Comparison of ENCODE assay signal across 9 mouse cellular contexts in the genomic region with DNA sequence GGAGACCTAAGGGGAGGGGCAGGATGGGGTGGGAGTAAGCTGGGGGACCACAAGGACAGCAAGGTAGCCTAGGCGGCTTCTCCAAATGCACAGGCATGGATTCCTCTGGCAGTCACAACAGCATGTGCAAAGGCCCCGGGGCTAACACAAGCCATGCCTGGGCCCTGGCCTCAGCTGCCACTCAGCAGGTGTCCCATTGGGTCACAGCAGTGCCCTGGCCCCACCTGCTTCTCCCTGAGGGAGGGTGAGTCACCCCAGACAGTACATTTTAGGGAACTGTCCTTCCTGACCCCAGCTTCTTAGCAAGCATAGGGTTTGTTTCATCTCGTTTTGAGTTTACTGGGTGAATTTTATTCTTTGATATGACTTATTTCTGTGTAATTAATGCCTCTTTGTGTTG. TPM values are rescaled to one million over a fixed set of nuclear protein-coding genes. Genes with fewer than 3 reads are reported as not detected.
DNase-seq lines count a peak whose midpoint lies in the region; ATAC-seq lines count a peak whose summit lies in the region.
"Had no signal": no experiment of that assay in that cellular context is flagged by ENCODE, and none has a peak within 500 bp of the region (broad histone marks: within the 10 kb centered on the region; RNA-seq: fewer than 3 reads in every experiment).

No protein-coding gene starts in this region.

- peak overlapping the region; percentile 48 for H3K4me2 ChIP-seq in heart, embryonic 12.5 days
- H3K4me2 ChIP-seq in midbrain, embryonic 16.5 days (ENCODE audit: low read length), result no peak overlapping the region
- peak overlapping the region; percentile 52 for H3K4me2 ChIP-seq in intestine, embryonic 15.5 days (replicated peaks)
- peak overlapping the region; percentile 45 for H3K4me2 ChIP-seq in stomach, embryonic 15.5 days

- DNase-seq in heart, postnatal 4 days, result no peak
- DNase-seq in midbrain, embryonic 10.5 days (ENCODE audit: low spot score), result no peak
- DNase-seq in embryo, embryonic 10 days (ENCODE audit: low spot score), result no peak
- DNase-seq: layer of hippocampus, postnatal 36 days had no signal

- H3K4me3 ChIP-seq in heart, embryonic 12.5 days, result peak overlapping the region; percentile 11; the same call in 1 of the 2 replicates
- peak overlapping the region; percentile 25 for H3K4me3 ChIP-seq in midbrain, embryonic 10.5 days
- H3K4me3 ChIP-seq in midbrain, embryonic 16.5 days (ENCODE audit: low read depth, low read length), result no peak overlapping the region
- no peak overlapping the region for H3K4me3 ChIP-seq in intestine, embryonic 15.5 days (replicated peaks)
- no peak overlapping the region for H3K4me3 ChIP-seq in stomach, embryonic 15.5 days (replicated peaks)

- ATAC-seq in heart, embryonic 12.5 days (ENCODE audit: insufficient number of reproducible peaks, low FRiP score), result peak; percentile 25; the same call in 1 of the 2 replicates
- ATAC-seq in midbrain, embryonic 16.5 days, result no peak
- peak; percentile 23 for ATAC-seq in intestine, embryonic 15.5 days
- ATAC-seq in stomach, embryonic 15.5 days (ENCODE audit: insufficient read depth, low FRiP score, low read depth), result 0 out of 2 replicates have a peak, but pooled peaks have one; percentile 1
- ATAC-seq in erythroblast, adult 5-6 weeks (replicated peaks; ENCODE audit: low FRiP score, poor library complexity, severe bottlenecking), result no peak

- peaks cover 24% of the 10 kb centered on the region for H3K36me3 ChIP-seq in heart, embryonic 12.5 days
- H3K36me3 ChIP-seq in midbrain, embryonic 10.5 days, result peaks cover 28% of the 10 kb centered on the region
- peaks cover 6% of the 10 kb centered on the region; the same call in 1 of the 2 replicates for H3K36me3 ChIP-seq in midbrain, embryonic 16.5 days (ENCODE audit: control insufficient read depth, insufficient read depth, low read length)
- H3K36me3 ChIP-seq in intestine, embryonic 15.5 days, result peaks cover 10% of the 10 kb centered on the region
- peaks cover 4% of the 10 kb centered on the region for H3K36me3 ChIP-seq in stomach, embryonic 15.5 days

- peak overlapping the region; percentile 90 for H3K27ac ChIP-seq in heart, embryonic 12.5 days (ENCODE audit: poor library complexity, severe bottlenecking)
- H3K27ac ChIP-seq in midbrain, embryonic 10.5 days (replicated peaks), result peak overlapping the region; percentile 66
- H3K27ac ChIP-seq in midbrain, embryonic 16.5 days (ENCODE audit: low read length), result no peak overlapping the region
- H3K27ac ChIP-seq in intestine, embryonic 15.5 days, result peak overlapping the region; percentile 69
- peak overlapping the region; percentile 49; the same call in 1 of the 2 replicates for H3K27ac ChIP-seq in stomach, embryonic 15.5 days

- H3K27me3 ChIP-seq in heart, embryonic 12.5 days (replicated peaks), result no peaks in the 10 kb centered on the region
- H3K27me3 ChIP-seq in midbrain, embryonic 10.5 days (ENCODE audit: low read depth, poor library complexity, severe bottlenecking), result no peaks in the 10 kb centered on the region
- no peaks in the 10 kb centered on the region for H3K27me3 ChIP-seq in midbrain, embryonic 16.5 days (ENCODE audit: control insufficient read depth, insufficient read depth, low read depth, low read length)
- H3K27me3 ChIP-seq in intestine, embryonic 15.5 days (replicated peaks), result no peaks in the 10 kb centered on the region
- no peaks in the 10 kb centered on the region for H3K27me3 ChIP-seq in stomach, embryonic 15.5 days (replicated peaks)

- 62% methylated on average over 3 of the region's 3 CpGs for WGBS in heart, embryonic 12.5 days
- WGBS in midbrain, embryonic 10.5 days, result 70% methylated on average over 3 of the region's 3 CpGs
- WGBS in midbrain, embryonic 16.5 days, result 79% methylated on average over 3 of the region's 3 CpGs
- WGBS in intestine, embryonic 15.5 days, result 78% methylated on average over 3 of the region's 3 CpGs
- WGBS in stomach, embryonic 15.5 days, result 62% methylated on average over 3 of the region's 3 CpGs

- H3K9ac ChIP-seq in heart, embryonic 12.5 days, result peak overlapping the region; percentile 59
- no peak overlapping the region for H3K9ac ChIP-seq in midbrain, embryonic 16.5 days (ENCODE audit: low read depth, low read length)
- H3K9ac ChIP-seq in intestine, embryonic 15.5 days, result peak overlapping the region; percentile 48
- no peak overlapping the region for H3K9ac ChIP-seq in stomach, embryonic 15.5 days

- peaks cover 14% of the 10 kb centered on the region for H3K4me1 ChIP-seq in heart, embryonic 12.5 days (replicated peaks)
- H3K4me1 ChIP-seq in midbrain, embryonic 10.5 days, result peaks cover 18% of the 10 kb centered on the region
- peaks cover 4% of the 10 kb centered on the region; the same call in 1 of the 2 replicates for H3K4me1 ChIP-seq in midbrain, embryonic 16.5 days (ENCODE audit: control insufficient read depth, insufficient read depth, low read length)
- peaks cover 26% of the 10 kb centered on the region for H3K4me1 ChIP-seq in intestine, embryonic 15.5 days (replicated peaks)
- peaks cover 27% of the 10 kb centered on the region for H3K4me1 ChIP-seq in stomach, embryonic 15.5 days

- no peaks in the 10 kb centered on the region for H3K9me3 ChIP-seq in heart, embryonic 12.5 days (replicated peaks)
- no peaks in the 10 kb centered on the region for H3K9me3 ChIP-seq in midbrain, embryonic 10.5 days (replicated peaks)
- H3K9me3 ChIP-seq in midbrain, embryonic 16.5 days (replicated peaks; ENCODE audit: control insufficient read depth, low read length, poor library complexity, severe bottlenecking), result no peaks in the 10 kb centered on the region
- H3K9me3 ChIP-seq in intestine, embryonic 15.5 days, result no peaks in the 10 kb centered on the region
- no peaks in the 10 kb centered on the region for H3K9me3 ChIP-seq in stomach, embryonic 15.5 days

RNA-seq across cellular contexts. Expression of a gene that starts 9.6 kb away (rescaled TPM):
- 289 and 301 TPM in 2 replicates for polyA plus RNA-seq in heart, embryonic 12.5 days (2016; fragmentation: Nextera tagmentation; extraction: Ambion mirVana)
- 100 to 1,000 TPM; 107 to 120 TPM for total RNA-seq in heart, postnatal 4 days (2021)
- 315 and 355 TPM in 2 replicates for polyA plus RNA-seq in midbrain, embryonic 10.5 days (2016; fragmentation: Nextera tagmentation; extraction: Ambion mirVana)
- polyA plus RNA-seq in midbrain, embryonic 16.5 days (2015; fragmentation: Nextera tagmentation; extraction: Ambion mirVana), result 137 and 143 TPM in 2 replicates
- polyA plus RNA-seq in intestine, embryonic 15.5 days (2015; fragmentation: Nextera tagmentation; extraction: Ambion mirVana), result 286 and 323 TPM in 2 replicates
- 271 and 297 TPM in 2 replicates for polyA plus RNA-seq in stomach, embryonic 15.5 days (2015; fragmentation: Nextera tagmentation; extraction: Ambion mirVana)
- 41.1 and 51.6 TPM in 2 replicates for total RNA-seq in erythroblast, adult 5-6 weeks (2015; ENCODE audit: low replicate concordance)
- total RNA-seq in erythroblast, adult 5-6 weeks (2017; ENCODE audit: low replicate concordance), result 20.9 and 26.2 TPM in 2 replicates

RNA-seq across cellular contexts. Expression of a gene that starts 16.1 kb away (rescaled TPM):
- 183 and 206 TPM in 2 replicates for polyA plus RNA-seq in heart, embryonic 12.5 days (2016; fragmentation: Nextera tagmentation; extraction: Ambion mirVana)
- total RNA-seq in heart, postnatal 4 days (2021), result 100 to 1,000 TPM; 254 to 261 TPM
- 62.5 and 78.6 TPM in 2 replicates for polyA plus RNA-seq in midbrain, embryonic 10.5 days (2016; fragmentation: Nextera tagmentation; extraction: Ambion mirVana)
- 60.4 and 67.9 TPM in 2 replicates for polyA plus RNA-seq in midbrain, embryonic 16.5 days (2015; fragmentation: Nextera tagmentation; extraction: Ambion mirVana)
- polyA plus RNA-seq in intestine, embryonic 15.5 days (2015; fragmentation: Nextera tagmentation; extraction: Ambion mirVana), result 83.7 and 88.8 TPM in 2 replicates
- polyA plus RNA-seq in stomach, embryonic 15.5 days (2015; fragmentation: Nextera tagmentation; extraction: Ambion mirVana), result 84.4 and 84.6 TPM in 2 replicates
- total RNA-seq in erythroblast, adult 5-6 weeks (2015; ENCODE audit: low replicate concordance), result 29.2 and 53.9 TPM in 2 replicates
- total RNA-seq in erythroblast, adult 5-6 weeks (2017; ENCODE audit: low replicate concordance), result 52.2 and 61.9 TPM in 2 replicates

RNA-seq across cellular contexts. Expression of a gene that starts 20.6 kb away (rescaled TPM):
- 0.04 and 0.06 TPM in 2 replicates for polyA plus RNA-seq in heart, embryonic 12.5 days (2016; fragmentation: Nextera tagmentation; extraction: Ambion mirVana)
- total RNA-seq in heart, postnatal 4 days (2021), result under 1 TPM; 0.10 to 0.11 TPM
- polyA plus RNA-seq in midbrain, embryonic 10.5 days (2016; fragmentation: Nextera tagmentation; extraction: Ambion mirVana), result not detected in 2 replicates
- 0.06 TPM in 1 of 2 replicates, not detected in the other for polyA plus RNA-seq in midbrain, embryonic 16.5 days (2015; fragmentation: Nextera tagmentation; extraction: Ambion mirVana)
- polyA plus RNA-seq in intestine, embryonic 15.5 days (2015; fragmentation: Nextera tagmentation; extraction: Ambion mirVana), result not detected in 2 replicates
- 0.04 TPM in 1 of 2 replicates, not detected in the other for polyA plus RNA-seq in stomach, embryonic 15.5 days (2015; fragmentation: Nextera tagmentation; extraction: Ambion mirVana)
- total RNA-seq in erythroblast, adult 5-6 weeks (2015; ENCODE audit: low replicate concordance), result not detected in 2 replicates
- total RNA-seq in erythroblast, adult 5-6 weeks (2017; ENCODE audit: low replicate concordance), result not detected in 2 replicates

RNA-seq across cellular contexts. Expression of a gene that starts 22.5 kb away (rescaled TPM):
- 32.1 and 35.6 TPM in 2 replicates for polyA plus RNA-seq in heart, embryonic 12.5 days (2016; fragmentation: Nextera tagmentation; extraction: Ambion mirVana)
- 10 to 100 TPM; 32.2 to 38.4 TPM for total RNA-seq in heart, postnatal 4 days (2021)
- polyA plus RNA-seq in midbrain, embryonic 10.5 days (2016; fragmentation: Nextera tagmentation; extraction: Ambion mirVana), result 51.8 and 89.7 TPM in 2 replicates
- polyA plus RNA-seq in midbrain, embryonic 16.5 days (2015; fragmentation: Nextera tagmentation; extraction: Ambion mirVana), result 67.2 and 69.7 TPM in 2 replicates
- 58.0 and 74.2 TPM in 2 replicates for polyA plus RNA-seq in intestine, embryonic 15.5 days (2015; fragmentation: Nextera tagmentation; extraction: Ambion mirVana)
- polyA plus RNA-seq in stomach, embryonic 15.5 days (2015; fragmentation: Nextera tagmentation; extraction: Ambion mirVana), result 49.9 and 57.9 TPM in 2 replicates
- 1.2 and 5.9 TPM in 2 replicates for total RNA-seq in erythroblast, adult 5-6 weeks (2015; ENCODE audit: low replicate concordance)
- total RNA-seq in erythroblast, adult 5-6 weeks (2017; ENCODE audit: low replicate concordance), result 0.28 and 1.4 TPM in 2 replicates

RNA-seq across cellular contexts. Expression of a gene that starts 35.7 kb away (rescaled TPM):
- polyA plus RNA-seq in heart, embryonic 12.5 days (2016; fragmentation: Nextera tagmentation; extraction: Ambion mirVana), result not detected in 2 replicates
- not detected for total RNA-seq in heart, postnatal 4 days (2021)
- not detected in 2 replicates for polyA plus RNA-seq in midbrain, embryonic 10.5 days (2016; fragmentation: Nextera tagmentation; extraction: Ambion mirVana)
- polyA plus RNA-seq in midbrain, embryonic 16.5 days (2015; fragmentation: Nextera tagmentation; extraction: Ambion mirVana), result not detected in 2 replicates
- polyA plus RNA-seq in intestine, embryonic 15.5 days (2015; fragmentation: Nextera tagmentation; extraction: Ambion mirVana), result 2.1 and 2.5 TPM in 2 replicates
- 1.1 and 1.9 TPM in 2 replicates for polyA plus RNA-seq in stomach, embryonic 15.5 days (2015; fragmentation: Nextera tagmentation; extraction: Ambion mirVana)
- not detected in 2 replicates for total RNA-seq in erythroblast, adult 5-6 weeks (2015; ENCODE audit: low replicate concordance)
- not detected in 2 replicates for total RNA-seq in erythroblast, adult 5-6 weeks (2017; ENCODE audit: low replicate concordance)
- total RNA-seq: layer of hippocampus, postnatal 36 days had no signal

Comparison
In these comparisons a context has a peak if more than half of its experiments do, and no peak if none do; other contexts are left out.
1. H3K4me3 ChIP-seq: peak in heart, embryonic 12.5 days (single experiment) and midbrain, embryonic 10.5 days (single experiment); none in midbrain, embryonic 16.5 days (single experiment), intestine, embryonic 15.5 days (single experiment) and stomach, embryonic 15.5 days (single experiment).
2. ATAC-seq: peak in heart, embryonic 12.5 days (single experiment), intestine, embryonic 15.5 days (single experiment) and stomach, embryonic 15.5 days (single experiment); none in midbrain, embryonic 16.5 days (single experiment) and erythroblast, adult 5-6 weeks (single experiment).
3. H3K9ac ChIP-seq: peak in heart, embryonic 12.5 days (single experiment) and intestine, embryonic 15.5 days (single experiment); none in midbrain, embryonic 16.5 days (single experiment) and stomach, embryonic 15.5 days (single experiment).